Mouse (Mus musculus): ENCODE measurements around the gene Ermp1.

GRCm38 (mm10) chr19:29696840-29697239, 48.6 kb upstream of the Ermp1 start:
- no peak for TF ChIP-seq FOSL1 (IDR thresholded peaks at IDR 0.05; ENCODE audit: insufficient read depth, low read length, poor library complexity, severe bottlenecking)
- no peak for TF ChIP-seq MAX (IDR thresholded peaks at IDR 0.05)
- TF ChIP-seq CTCF (IDR thresholded peaks at IDR 0.05; ENCODE audit: control insufficient read depth, insufficient read depth, insufficient read length): no peak
- no peak for TF ChIP-seq USF1 (IDR thresholded peaks at IDR 0.05; ENCODE audit: low read depth)

All from C2C12 (cell line).